ENCODE assay signal across 26 mouse cellular contexts in genomic region chr2:78020516-78020915, GRCm38 (mm10).
DNase-seq lines count a peak whose midpoint lies in the region; ATAC-seq lines count a peak whose summit lies in the region.
"Had no signal": no experiment of that assay in that cellular context is flagged by ENCODE, and none has a peak within 500 bp of the region (broad histone marks: within the 10 kb centered on the region; RNA-seq: fewer than 3 reads in every experiment).

No protein-coding gene starts in this region.

- H3K27me3 ChIP-seq in midbrain, embryonic 11.5 days (ENCODE audit: control insufficient read depth, insufficient read depth, low read length): no peaks in the 10 kb centered on the region
- no peaks in the 10 kb centered on the region for H3K27me3 ChIP-seq in midbrain, embryonic 16.5 days (ENCODE audit: control insufficient read depth, insufficient read depth, low read depth, low read length)
- H3K27me3 ChIP-seq: CH12.LX; embryonic facial prominence, embryonic 13.5 days; embryonic facial prominence, embryonic 15.5 days; forebrain, embryonic 12.5 days had no signal

- no peak overlapping the region for H3K4me3 ChIP-seq in midbrain, embryonic 11.5 days (ENCODE audit: low read depth, low read length)
- H3K4me3 ChIP-seq in midbrain, embryonic 16.5 days (ENCODE audit: low read depth, low read length): no peak overlapping the region
- H3K4me3 ChIP-seq: embryonic facial prominence, embryonic 13.5 days; embryonic facial prominence, embryonic 15.5 days; erythroblast, embryonic 14.5 days; forebrain, embryonic 10.5 days; forebrain, embryonic 12.5 days had no signal

- WGBS in midbrain, embryonic 11.5 days: 91% methylated on average over 3 of the region's 3 CpGs
- 94% methylated on average over 3 of the region's 3 CpGs for WGBS in midbrain, embryonic 16.5 days

- H3K27ac ChIP-seq in midbrain, embryonic 11.5 days (ENCODE audit: low read depth, low read length): no peak overlapping the region
- H3K27ac ChIP-seq in midbrain, embryonic 16.5 days (ENCODE audit: low read length): no peak overlapping the region
- H3K27ac ChIP-seq: embryonic facial prominence, embryonic 13.5 days; embryonic facial prominence, embryonic 15.5 days; forebrain, embryonic 10.5 days; forebrain, embryonic 12.5 days had no signal

- H3K36me3 ChIP-seq in midbrain, embryonic 11.5 days (ENCODE audit: control insufficient read depth, insufficient read depth, low read length): no peaks in the 10 kb centered on the region
- no peaks in the 10 kb centered on the region for H3K36me3 ChIP-seq in midbrain, embryonic 16.5 days (ENCODE audit: control insufficient read depth, insufficient read depth, low read length)
- H3K36me3 ChIP-seq: embryonic facial prominence, embryonic 13.5 days; embryonic facial prominence, embryonic 15.5 days; forebrain, embryonic 10.5 days; forebrain, embryonic 12.5 days; G1E had no signal

- no peak overlapping the region for H3K9ac ChIP-seq in midbrain, embryonic 11.5 days (ENCODE audit: low read length)
- no peak overlapping the region for H3K9ac ChIP-seq in midbrain, embryonic 16.5 days (ENCODE audit: low read depth, low read length)
- H3K9ac ChIP-seq: embryonic facial prominence, embryonic 13.5 days; embryonic facial prominence, embryonic 15.5 days; forebrain, embryonic 12.5 days had no signal

- no peak overlapping the region for H3K4me2 ChIP-seq in midbrain, embryonic 11.5 days
- H3K4me2 ChIP-seq in midbrain, embryonic 16.5 days (ENCODE audit: low read length): no peak overlapping the region
- H3K4me2 ChIP-seq: embryonic facial prominence, embryonic 13.5 days; embryonic facial prominence, embryonic 15.5 days; forebrain, embryonic 12.5 days had no signal

- ATAC-seq in midbrain, embryonic 11.5 days (ENCODE audit: low FRiP score): no peak
- no peak for ATAC-seq in midbrain, embryonic 16.5 days
- no peak for ATAC-seq in CD4-positive, CD25-positive, alpha-beta regulatory T cell, adult 4 months
- ATAC-seq: activated CD4-positive, CD25-positive, alpha-beta regulatory T cell, adult 4 months; forebrain, embryonic 14.5 days; forebrain, embryonic 16.5 days; Patski had no signal

- no peaks in the 10 kb centered on the region for H3K4me1 ChIP-seq in midbrain, embryonic 11.5 days (ENCODE audit: control insufficient read depth, insufficient read depth, low read length)
- no peaks in the 10 kb centered on the region for H3K4me1 ChIP-seq in midbrain, embryonic 16.5 days (ENCODE audit: control insufficient read depth, insufficient read depth, low read length)
- H3K4me1 ChIP-seq: embryonic facial prominence, embryonic 13.5 days; embryonic facial prominence, embryonic 15.5 days; forebrain, embryonic 10.5 days; forebrain, embryonic 12.5 days had no signal

- intact Hi-C loops in left cerebral cortex, postnatal 25 days (cut with DNase I): loop anchor here (5.0 kb wide), 2 partner anchors 668 to 1048 kb away; no protein-coding TSS in a partner anchor

- H3K9me3 ChIP-seq in midbrain, embryonic 11.5 days (ENCODE audit: control insufficient read depth, low read length): no peaks in the 10 kb centered on the region
- no peaks in the 10 kb centered on the region for H3K9me3 ChIP-seq in midbrain, embryonic 16.5 days (replicated peaks; ENCODE audit: control insufficient read depth, low read length, poor library complexity, severe bottlenecking)
- H3K9me3 ChIP-seq: embryonic facial prominence, embryonic 13.5 days; embryonic facial prominence, embryonic 15.5 days; forebrain, embryonic 10.5 days; forebrain, embryonic 12.5 days; G1E had no signal

- DNase-seq in midbrain, embryonic 11.5 days (ENCODE audit: low spot score, missing footprints): peak; percentile 62
- DNase-seq in forelimb bud, embryonic 11.5 days (ENCODE audit: low read depth, low spot score): peak; percentile 17
- no peak for DNase-seq in left cerebral cortex, postnatal 25 days (ENCODE audit: low spot score in 2 of 2)
- DNase-seq: adrenal gland, adult 2 months; adrenal gland, postnatal 10 days; adrenal gland, postnatal 25 days; cerebellum, adult 11 months; cerebellum, adult 18-20 months; cerebellum, adult 8-10 months; cerebellum, adult 9-11 months; cerebellum, postnatal 14 days; cerebellum, postnatal 36 days; embryo, embryonic 11 days had no signal

Comparison
In these comparisons a context has a peak if more than half of its experiments do, and no peak if none do; other contexts are left out.
1. DNase-seq: peak in midbrain, embryonic 11.5 days (single experiment) and forelimb bud, embryonic 11.5 days (single experiment); none in left cerebral cortex, postnatal 25 days (0 of 2).